Mouse (Mus musculus): ENCODE measurements at regions not wholly inside any gene's neighbourhood (a gene's known extent, or its start where the extent isn't known, plus 50 kb on each side); places are given as distances from the start of the nearest gene placed in this dataset.

DNA sequence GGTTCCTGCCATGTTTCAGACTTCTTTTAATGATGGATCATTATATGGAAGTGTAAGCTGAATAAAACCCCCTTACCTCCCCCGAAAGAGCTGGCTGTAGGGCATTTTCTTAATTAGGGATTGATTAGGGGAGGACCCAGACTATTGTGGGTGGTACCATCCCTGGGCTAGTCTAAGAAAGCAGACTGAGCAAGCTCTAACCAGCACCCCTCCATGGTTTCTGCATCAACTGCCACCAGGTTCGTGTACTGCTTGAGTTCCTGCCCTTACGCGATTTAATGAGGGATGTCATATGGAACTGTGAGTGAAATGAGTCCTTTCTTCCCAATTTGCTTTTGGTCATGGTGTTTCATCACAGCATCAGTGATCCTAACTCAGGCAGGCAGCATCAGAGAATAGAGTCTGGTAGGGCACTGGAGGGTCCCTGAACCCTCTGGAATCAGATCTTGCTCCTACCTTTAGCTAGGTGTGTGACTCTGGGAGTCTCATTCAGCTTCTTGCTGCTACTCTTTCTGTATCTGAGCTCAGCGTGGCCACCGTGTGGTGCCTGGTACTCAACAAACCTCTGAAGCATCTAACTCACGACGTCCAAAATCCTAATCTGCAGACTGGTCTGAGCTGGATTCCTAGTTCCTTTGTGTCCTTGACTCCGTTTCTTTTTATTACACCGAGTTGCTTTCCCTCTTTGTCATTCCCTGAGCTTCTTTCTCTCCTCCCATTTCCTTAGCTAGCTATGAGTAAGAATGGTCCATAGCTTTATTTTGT, 1884.0 kb upstream of the Lrrc6 start:
- DNase-seq (ENCODE audit: extremely low read depth, low read depth, low spot score), result no peak

- no peak for DNase-seq (ENCODE audit: extremely low read depth, low read depth, low spot score)
Measured at GRCm38 (mm10) chr15:68375166-68375565, 1874.5 kb upstream of the Lrrc6 start.

DNA sequence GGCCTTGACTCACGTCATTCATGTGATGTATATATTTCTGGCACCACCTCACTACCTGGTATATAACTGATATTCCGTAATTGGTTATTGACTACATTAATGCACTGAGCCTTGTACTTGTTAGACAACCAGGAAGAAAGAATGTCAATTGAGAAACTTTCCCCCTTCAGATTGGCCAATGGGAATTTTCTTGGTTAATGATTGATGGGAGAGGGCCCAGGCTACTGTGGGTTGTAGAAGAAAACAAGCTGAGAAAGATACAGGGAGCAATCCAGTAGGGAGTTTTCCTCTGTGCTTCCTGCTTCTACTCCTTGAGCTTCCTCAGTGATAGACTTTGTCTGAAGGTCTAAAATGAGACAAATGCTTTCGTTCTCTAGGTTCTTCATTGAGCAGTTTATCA, 1866.1 kb upstream of the Lrrc6 start:
- DNase-seq (ENCODE audit: extremely low read depth, low read depth, low spot score), result no peak

- DNase-seq (ENCODE audit: extremely low read depth, low read depth, low spot score), result peak; percentile 74
Measured at GRCm38 (mm10) chr15:68363058-68363735, 1862.5 kb upstream of the Lrrc6 start.

GRCm38 (mm10) chr15:68362081-68363057, 1861.7 kb upstream of the Lrrc6 start:
- no peak for DNase-seq (ENCODE audit: extremely low read depth, low read depth, low spot score)

DNA sequence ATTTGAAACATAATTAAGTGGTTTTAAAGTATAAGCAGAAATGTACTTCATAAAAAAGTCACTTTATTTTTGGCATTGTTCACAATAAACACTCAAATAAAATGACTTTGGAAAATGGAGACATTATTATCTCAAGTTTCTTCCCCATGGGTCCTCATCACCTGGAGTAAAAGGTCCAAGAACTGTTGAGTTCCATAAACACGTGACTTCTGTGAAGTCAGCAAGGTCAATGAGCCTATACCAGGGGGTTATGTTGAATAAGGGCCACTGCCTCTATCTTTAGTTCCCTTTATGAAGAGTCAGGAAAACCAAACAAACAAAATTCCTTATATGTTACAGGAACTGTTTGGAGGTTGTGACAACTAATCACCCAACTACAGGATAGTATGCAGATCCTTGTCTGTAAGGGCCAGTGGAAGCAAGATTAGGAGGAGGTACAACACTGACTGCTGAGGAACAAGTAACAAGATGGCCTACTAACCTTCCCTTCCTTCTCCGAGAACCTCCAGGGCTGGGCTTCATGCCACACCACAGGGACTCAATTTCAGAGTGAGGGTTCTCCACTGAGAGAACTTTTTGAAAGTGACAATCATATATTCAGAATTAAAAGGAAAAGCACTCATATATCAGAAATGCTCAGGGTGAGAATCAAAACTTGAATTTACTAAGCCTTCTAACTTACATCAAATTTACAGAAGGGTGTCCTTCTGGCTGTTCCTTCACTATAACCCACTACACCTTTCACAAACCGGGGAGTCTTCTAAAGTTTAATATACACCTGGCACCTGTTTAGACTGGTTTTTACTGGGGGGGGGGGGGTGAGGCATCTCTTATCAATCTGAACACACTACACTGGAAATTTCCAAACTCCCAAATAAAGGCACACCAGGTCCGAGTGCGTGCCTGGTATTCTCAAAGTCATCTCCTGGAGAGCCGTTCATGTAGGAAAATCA, 1860.5 kb upstream of the Lrrc6 start:
- no peak for DNase-seq (ENCODE audit: extremely low read depth, low read depth, low spot score)

- no peak for DNase-seq (ENCODE audit: extremely low read depth, low read depth, low spot score)
Measured at GRCm38 (mm10) chr15:68359496-68359895, 1858.8 kb upstream of the Lrrc6 start.

DNA sequence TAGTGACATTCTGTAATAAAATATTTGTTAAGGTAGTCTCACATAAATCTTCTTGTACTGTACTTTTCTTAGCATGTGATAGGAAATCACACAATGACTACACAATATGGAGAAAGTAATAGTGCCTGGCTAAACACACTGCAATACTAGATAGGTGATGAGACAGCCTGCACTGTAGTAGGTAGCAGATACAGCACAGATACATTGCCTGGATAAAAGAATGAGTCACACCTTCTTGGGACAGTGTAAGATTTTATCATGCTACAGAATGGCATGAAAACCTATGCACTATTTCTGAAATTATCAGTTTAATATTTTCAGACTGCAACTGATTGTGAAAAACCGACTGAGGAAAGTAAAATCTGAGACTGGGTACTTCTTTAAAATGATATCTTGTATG, 1855.2 kb upstream of the Lrrc6 start:
- DNase-seq (ENCODE audit: extremely low read depth, low read depth, low spot score), result no peak

DNA sequence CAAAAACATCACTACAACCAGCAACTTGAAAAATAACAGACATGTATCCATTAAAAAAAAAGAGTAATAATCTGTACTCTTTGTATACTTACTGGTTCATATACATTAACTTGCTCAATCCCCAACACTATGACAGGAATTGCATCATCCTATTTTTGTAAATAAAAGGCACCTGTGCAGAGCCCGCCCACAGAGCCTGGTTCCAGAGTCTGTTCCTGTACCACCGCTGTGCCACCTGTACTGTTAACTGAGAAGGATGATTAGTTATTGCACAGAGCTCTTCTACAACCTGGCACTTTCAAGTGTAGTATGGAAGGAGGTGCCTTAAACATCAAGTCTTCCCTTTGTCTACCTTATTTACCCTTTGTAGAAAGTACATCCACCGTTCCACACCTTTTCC, 1843.9 kb upstream of the Lrrc6 start:
- no peak for DNase-seq (ENCODE audit: extremely low read depth, low read depth, low spot score)

DNA sequence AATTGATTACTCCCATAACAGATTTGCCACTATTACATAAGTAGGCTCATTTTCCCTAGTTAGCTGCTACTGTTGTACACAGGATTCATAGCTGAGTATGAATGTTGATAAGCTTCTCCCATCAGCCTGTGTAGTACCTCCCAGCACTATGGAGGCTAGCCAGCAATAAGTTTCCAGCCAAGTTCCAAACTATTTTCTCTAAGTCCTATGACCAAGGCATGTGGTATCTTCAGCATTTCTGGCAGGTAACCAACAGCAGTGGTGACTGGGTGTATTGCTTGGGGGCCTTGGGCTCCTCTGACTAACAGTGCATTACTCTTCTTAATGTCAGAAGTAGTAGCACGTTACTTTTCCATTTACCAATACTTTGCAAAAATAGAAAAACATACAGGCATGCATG, 1841.8 kb upstream of the Lrrc6 start:
- DNase-seq (ENCODE audit: extremely low read depth, low read depth, low spot score), result no peak

DNA sequence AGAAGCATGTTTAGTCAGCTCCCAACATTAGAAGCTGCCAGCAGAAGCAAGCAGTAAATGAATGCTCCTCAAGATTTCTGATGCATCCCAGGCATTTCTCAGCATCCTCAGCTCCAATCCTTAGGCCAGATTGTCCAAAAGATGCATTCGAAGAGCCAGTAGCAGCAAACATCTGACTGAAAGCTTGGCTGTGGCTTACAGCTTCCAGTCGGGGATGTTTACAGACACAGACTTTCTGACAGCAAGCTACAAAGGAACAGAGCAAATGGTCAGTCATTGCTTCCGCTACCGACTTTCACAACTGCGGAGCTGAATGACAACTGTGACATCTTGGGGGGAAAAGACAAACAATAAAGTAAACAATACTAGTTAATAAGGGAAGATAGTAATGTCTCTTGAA, 1840.3 kb upstream of the Lrrc6 start:
- DNase-seq (ENCODE audit: extremely low read depth, low read depth, low spot score), result no peak

DNA sequence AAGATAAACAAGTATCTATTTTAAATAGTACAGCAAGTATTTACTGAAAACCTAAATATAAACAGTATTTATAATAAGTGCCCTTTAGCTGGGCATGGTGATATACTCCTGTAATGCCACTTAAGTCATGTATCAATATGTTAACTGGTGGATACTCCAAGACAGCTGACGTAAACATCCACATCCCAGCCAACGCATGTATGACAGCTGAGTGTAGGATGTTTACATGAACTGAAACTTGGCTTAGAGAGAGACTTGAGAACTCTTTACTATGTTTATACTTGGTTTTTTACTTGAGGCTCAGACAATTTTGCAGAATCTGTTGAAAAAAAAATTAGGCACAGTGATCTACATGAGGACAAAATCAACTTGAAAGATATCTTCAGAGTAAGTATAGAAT, 1836.6 kb upstream of the Lrrc6 start:
- no peak for DNase-seq (ENCODE audit: extremely low read depth, low read depth, low spot score)

DNA sequence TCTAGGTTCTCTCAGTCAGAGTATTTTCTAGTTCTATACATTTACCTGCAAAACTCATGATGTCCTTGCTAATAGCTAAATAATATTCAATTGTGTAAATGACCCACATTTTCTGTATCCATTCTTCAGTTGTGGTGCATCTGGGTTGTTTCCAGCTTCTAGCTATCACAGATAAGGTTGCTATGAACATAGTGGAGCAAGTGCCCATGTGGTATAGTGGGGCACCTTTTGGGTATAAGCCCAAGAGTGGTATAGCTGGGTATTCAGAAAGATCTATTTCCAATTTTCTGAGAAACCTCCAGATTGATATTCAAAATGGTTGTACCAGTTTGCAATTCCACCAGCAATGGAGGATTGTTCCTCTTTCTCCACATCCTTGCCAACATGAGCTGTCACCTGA, 1835.1 kb upstream of the Lrrc6 start:
- no peak for DNase-seq (ENCODE audit: extremely low read depth, low read depth, low spot score)

DNA sequence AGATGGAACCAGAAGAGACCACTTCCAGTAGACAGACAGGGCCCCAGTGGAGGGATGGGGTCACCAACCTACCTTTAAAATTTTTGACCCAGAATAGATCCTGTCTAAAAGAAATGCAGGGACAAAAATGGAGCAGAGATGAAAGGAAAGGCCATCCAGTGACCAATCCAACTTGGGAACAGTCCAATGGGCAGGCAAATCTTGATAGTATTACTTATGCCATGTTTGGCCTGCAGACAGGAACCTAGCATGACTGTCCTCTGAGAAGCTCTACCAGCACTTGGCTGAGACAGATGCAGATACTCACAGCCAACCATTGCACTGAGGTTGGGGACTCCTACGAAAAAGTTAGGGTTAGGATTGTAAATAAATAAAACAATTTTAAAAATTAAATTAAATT, 1815.4 kb upstream of the Lrrc6 start:
- no peak for DNase-seq (ENCODE audit: extremely low read depth, low read depth, low spot score)

Measured in fat pad, adult 2 months (tissue).